ENCODE assay signal across 41 mouse cellular contexts in the genomic region with DNA sequence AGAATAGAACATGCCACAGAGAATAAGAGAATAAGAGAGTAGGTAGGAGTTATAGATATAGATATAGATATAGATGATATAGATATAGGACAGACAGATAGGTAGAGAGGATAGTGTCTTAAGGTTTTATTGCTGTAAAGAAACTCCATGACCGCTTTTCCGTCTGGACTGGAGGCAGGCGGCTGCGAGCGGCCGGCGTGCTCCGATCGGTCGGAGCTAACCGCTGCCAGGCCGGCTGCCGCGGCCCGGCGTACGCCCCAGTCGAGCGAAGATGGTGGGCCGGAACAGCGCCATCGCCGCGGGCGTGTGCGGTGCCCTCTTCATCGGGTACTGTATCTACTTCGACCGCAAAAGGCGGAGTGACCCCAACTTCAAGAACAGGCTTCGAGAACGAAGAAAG. TPM values are rescaled to one million over a fixed set of nuclear protein-coding genes. Genes with fewer than 3 reads are reported as not detected.
"Had no signal": no experiment of that assay in that cellular context is flagged by ENCODE, and none has a peak within 500 bp of the region (broad histone marks: within the 10 kb centered on the region; RNA-seq: fewer than 3 reads in every experiment).

No protein-coding gene starts in this region.

RNA-seq across cellular contexts. Expression of gene Sun5, which starts 45.0 kb away (rescaled TPM):
- total RNA-seq: heart, postnatal 10 days; heart, postnatal 14 days; heart, postnatal 25 days; heart, postnatal 36 days; heart, postnatal 4 days; hematopoietic stem cell, adult 5-6 weeks; hindbrain, postnatal 0 days; layer of hippocampus, adult 18-20 months; layer of hippocampus, adult 2 months; layer of hippocampus, adult 8-10 months; layer of hippocampus, postnatal 10 days; layer of hippocampus, postnatal 14 days; layer of hippocampus, postnatal 25 days; layer of hippocampus, postnatal 36 days; left cerebral cortex, adult 18-20 months; left cerebral cortex, adult 2 months had no signal
- polyA plus RNA-seq: heart, embryonic 11.5 days; heart, embryonic 12.5 days; heart, embryonic 13.5 days; heart, embryonic 14.5 days; heart, embryonic 15.5 days; heart, embryonic 16.5 days; heart, postnatal 0 days; hindbrain, embryonic 10.5 days; hindbrain, embryonic 11.5 days; hindbrain, embryonic 12.5 days; hindbrain, embryonic 13.5 days; hindbrain, embryonic 14.5 days; hindbrain, embryonic 15.5 days; hindbrain, embryonic 16.5 days; hindbrain, postnatal 0 days; inflammation-experienced regulatory T-cells, adult 6 months; intestine, embryonic 14.5 days; intestine, embryonic 15.5 days; intestine, embryonic 16.5 days; intestine, postnatal 0 days; kidney, adult 2 months; kidney, embryonic 14.5 days; kidney, embryonic 15.5 days; kidney, embryonic 16.5 days; kidney, postnatal 0 days; large intestine, adult 2 months had no signal

RNA-seq across cellular contexts. Expression of gene Efcab8, which starts 46.2 kb away (rescaled TPM):
- total RNA-seq: heart, postnatal 10 days; heart, postnatal 14 days; heart, postnatal 25 days; heart, postnatal 36 days; hematopoietic stem cell, adult 5-6 weeks; hindbrain, postnatal 0 days had no signal
- polyA plus RNA-seq: heart, embryonic 11.5 days; heart, embryonic 12.5 days; heart, embryonic 13.5 days; heart, embryonic 14.5 days; heart, embryonic 15.5 days; hindbrain, embryonic 11.5 days; hindbrain, embryonic 12.5 days; hindbrain, embryonic 13.5 days; hindbrain, embryonic 14.5 days; hindbrain, embryonic 15.5 days; hindbrain, embryonic 16.5 days; intestine, embryonic 14.5 days; intestine, embryonic 16.5 days; kidney, embryonic 14.5 days; kidney, embryonic 15.5 days; kidney, postnatal 0 days had no signal

RNA-seq across cellular contexts. Expression of gene Bpifb2, which starts 48.9 kb away (rescaled TPM):
- total RNA-seq: heart, postnatal 10 days; heart, postnatal 14 days; heart, postnatal 25 days; heart, postnatal 36 days; heart, postnatal 4 days; hematopoietic stem cell, adult 5-6 weeks; layer of hippocampus, adult 18-20 months; layer of hippocampus, adult 2 months; layer of hippocampus, adult 8-10 months; layer of hippocampus, postnatal 10 days; layer of hippocampus, postnatal 14 days; layer of hippocampus, postnatal 25 days; layer of hippocampus, postnatal 36 days; left cerebral cortex, adult 18-20 months; left cerebral cortex, adult 2 months had no signal
- polyA plus RNA-seq: heart, embryonic 11.5 days; heart, embryonic 12.5 days; heart, embryonic 14.5 days; heart, embryonic 15.5 days; heart, embryonic 16.5 days; heart, postnatal 0 days; hindbrain, embryonic 10.5 days; hindbrain, embryonic 11.5 days; hindbrain, embryonic 12.5 days; hindbrain, embryonic 13.5 days; hindbrain, embryonic 14.5 days; inflammation-experienced regulatory T-cells, adult 6 months; intestine, embryonic 14.5 days; intestine, embryonic 15.5 days; intestine, embryonic 16.5 days; intestine, postnatal 0 days; kidney, adult 2 months; kidney, embryonic 14.5 days; kidney, embryonic 15.5 days; kidney, embryonic 16.5 days; kidney, postnatal 0 days; large intestine, adult 2 months had no signal
